Comparison of ENCODE assay signal across 13 mouse cellular contexts in the genomic region with DNA sequence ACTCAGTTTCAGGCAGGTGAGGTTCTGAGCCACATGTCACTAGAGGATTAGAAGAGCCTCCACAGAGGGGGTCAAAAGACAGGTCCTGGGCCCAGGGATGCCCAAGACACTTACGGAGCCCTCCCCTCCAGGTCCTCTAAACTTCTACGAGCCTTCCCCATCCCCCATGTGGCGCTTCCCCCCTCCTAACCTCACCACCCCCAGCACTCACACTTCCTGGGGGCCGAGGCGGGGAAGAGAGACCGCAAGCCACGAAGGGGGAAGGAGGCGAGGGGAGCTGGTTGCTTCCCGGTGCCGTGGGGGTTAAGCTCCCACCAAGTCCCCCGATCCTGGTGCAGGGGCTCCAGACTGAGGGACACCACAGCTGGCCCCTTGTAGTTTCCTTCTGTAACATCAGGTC. TPM values are rescaled to one million over a fixed set of nuclear protein-coding genes. Genes with fewer than 3 reads are reported as not detected.
DNase-seq lines count a peak whose midpoint lies in the region; ATAC-seq and TF ChIP-seq lines count a peak whose summit lies in the region.
"Had no signal": no experiment of that assay in that cellular context is flagged by ENCODE, and none has a peak within 500 bp of the region (broad histone marks: within the 10 kb centered on the region; RNA-seq: fewer than 3 reads in every experiment).

No protein-coding gene starts in this region.

- TF ChIP-seq EP300 in heart, adult 2 months (IDR thresholded peaks at IDR 0.05; ENCODE audit: insufficient read depth, low read depth, low read length): no peak
- no peak for TF ChIP-seq EP300 in ES-Bruce4 (IDR thresholded peaks at IDR 0.05; ENCODE audit: insufficient read depth, low read depth, low read length)

- no peak for ATAC-seq in stomach, embryonic 14.5 days (ENCODE audit: insufficient number of reproducible peaks, insufficient read depth, low FRiP score, low read depth)
- ATAC-seq in hindbrain, embryonic 11.5 days (ENCODE audit: low FRiP score): no peak
- ATAC-seq: forebrain, embryonic 14.5 days had no signal

- 67% methylated on average over 11 of the region's 11 CpGs for WGBS in heart, adult 2 months
- WGBS in limb, embryonic 10.5 days: 39% methylated on average over 11 of the region's 11 CpGs
- WGBS in stomach, embryonic 14.5 days: 29% methylated on average over 11 of the region's 11 CpGs
- 43% methylated on average over 10 of the region's 11 CpGs for WGBS in hindbrain, embryonic 11.5 days

- no peak overlapping the region for H3K9ac ChIP-seq in heart, adult 2 months (ENCODE audit: low read depth, low read length)
- H3K9ac ChIP-seq in ES-Bruce4 (ENCODE audit: low read depth, poor library complexity, severe bottlenecking): peak overlapping the region; percentile 16; the same call in 1 of the 2 replicates
- H3K9ac ChIP-seq in stomach, embryonic 14.5 days (replicated peaks; ENCODE audit: low read depth, low read length): no peak overlapping the region
- no peak overlapping the region for H3K9ac ChIP-seq in hindbrain, embryonic 11.5 days (ENCODE audit: low read depth, low read length)
- H3K9ac ChIP-seq: neural tube, embryonic 12.5 days had no signal

- no peaks in the 10 kb centered on the region for H3K27me3 ChIP-seq in heart, adult 2 months (ENCODE audit: control insufficient read depth, insufficient read depth, low read length)
- no peaks in the 10 kb centered on the region for H3K27me3 ChIP-seq in ES-Bruce4 (ENCODE audit: control insufficient read depth, insufficient read depth, low read length, poor library complexity, severe bottlenecking)
- peaks cover 28% of the 10 kb centered on the region for H3K27me3 ChIP-seq in limb, embryonic 10.5 days (ENCODE audit: low read depth, poor library complexity, severe bottlenecking)
- no peaks in the 10 kb centered on the region for H3K27me3 ChIP-seq in stomach, embryonic 14.5 days (ENCODE audit: control insufficient read depth, insufficient read depth, low read length)
- no peaks in the 10 kb centered on the region for H3K27me3 ChIP-seq in hindbrain, embryonic 11.5 days (ENCODE audit: control insufficient read depth, insufficient read depth, low read length)
- H3K27me3 ChIP-seq: heart, embryonic 13.5 days; neural tube, embryonic 12.5 days had no signal

- no peaks in the 10 kb centered on the region; the same call in 1 of the 2 replicates for H3K79me2 ChIP-seq in heart, adult 2 months (replicated peaks; ENCODE audit: control insufficient read depth, insufficient read depth, low read length)

- TF ChIP-seq CTCF in heart, adult 2 months (IDR thresholded peaks at IDR 0.05): no peak
- TF ChIP-seq CTCF in ES-Bruce4 (IDR thresholded peaks at IDR 0.05; ENCODE audit: low read depth, low read length): no peak

- H3K27ac ChIP-seq in heart, adult 2 months: no peak overlapping the region
- no peak overlapping the region for H3K27ac ChIP-seq in ES-Bruce4 (ENCODE audit: insufficient read depth, low read length)
- H3K27ac ChIP-seq in limb, embryonic 10.5 days: peak overlapping the region; percentile 54; the same call in 1 of the 2 replicates
- H3K27ac ChIP-seq in stomach, embryonic 14.5 days (ENCODE audit: low read length): peak overlapping the region; percentile 18; the same call in 1 of the 2 replicates
- no peak overlapping the region for H3K27ac ChIP-seq in hindbrain, embryonic 11.5 days (ENCODE audit: low read depth, low read length)
- H3K27ac ChIP-seq: heart, embryonic 13.5 days; neural tube, embryonic 12.5 days had no signal

- peak; percentile 92 for DNase-seq in heart, adult 11 months
- DNase-seq in heart, adult 2 months: no peak
- DNase-seq in limb, embryonic 10.5 days (ENCODE audit: low spot score): no peak
- no peak for DNase-seq in cerebellum, postnatal 36 days
- no peak for DNase-seq in hindbrain, embryonic 11.5 days (ENCODE audit: low spot score)
- no peak for DNase-seq in cerebellum, adult 9-11 months
- DNase-seq: kidney, adult 18-20 months; layer of hippocampus, postnatal 36 days had no signal

- H3K4me3 ChIP-seq in heart, adult 2 months: no peak overlapping the region
- H3K4me3 ChIP-seq in ES-Bruce4 (ENCODE audit: low read depth, low read length): no peak overlapping the region
- no peak overlapping the region for H3K4me3 ChIP-seq in limb, embryonic 10.5 days
- no peak overlapping the region for H3K4me3 ChIP-seq in stomach, embryonic 14.5 days (ENCODE audit: low read depth, low read length)
- no peak overlapping the region for H3K4me3 ChIP-seq in hindbrain, embryonic 11.5 days (ENCODE audit: low read depth, low read length)
- H3K4me3 ChIP-seq: heart, embryonic 13.5 days; neural tube, embryonic 12.5 days had no signal

- no peaks in the 10 kb centered on the region for H3K36me3 ChIP-seq in heart, adult 2 months (ENCODE audit: control insufficient read depth, insufficient read depth, low read length)
- no peaks in the 10 kb centered on the region; the same call in 1 of the 2 replicates for H3K36me3 ChIP-seq in ES-Bruce4 (ENCODE audit: control insufficient read depth, insufficient read depth, low read length, poor library complexity, severe bottlenecking)
- H3K36me3 ChIP-seq in limb, embryonic 10.5 days: no peaks in the 10 kb centered on the region
- no peaks in the 10 kb centered on the region; the same call in 1 of the 2 replicates for H3K36me3 ChIP-seq in stomach, embryonic 14.5 days (ENCODE audit: control insufficient read depth, insufficient read depth, low read length)
- H3K36me3 ChIP-seq in hindbrain, embryonic 11.5 days (ENCODE audit: control insufficient read depth, insufficient read depth, low read length): no peaks in the 10 kb centered on the region
- H3K36me3 ChIP-seq: neural tube, embryonic 12.5 days had no signal

- H3K4me2 ChIP-seq in stomach, embryonic 14.5 days (replicated peaks; ENCODE audit: low read depth, low read length): no peak overlapping the region
- no peak overlapping the region for H3K4me2 ChIP-seq in hindbrain, embryonic 11.5 days (replicated peaks; ENCODE audit: low read depth, low read length)
- H3K4me2 ChIP-seq: heart, embryonic 13.5 days; neural tube, embryonic 12.5 days had no signal

- TF ChIP-seq POLR2A in heart, adult 2 months (IDR thresholded peaks at IDR 0.05; ENCODE audit: insufficient read depth, low read depth, low read length): no peak
- TF ChIP-seq POLR2A in ES-Bruce4 (IDR thresholded peaks at IDR 0.05; ENCODE audit: insufficient read depth, low read length): no peak

- intact Hi-C loops in heart, adult 2 months (cut with DNase I): no loop called here

- peaks cover 10% of the 10 kb centered on the region for H3K4me1 ChIP-seq in heart, adult 2 months (ENCODE audit: control insufficient read depth, insufficient read depth, low read length)
- peaks cover 16% of the 10 kb centered on the region for H3K4me1 ChIP-seq in ES-Bruce4 (ENCODE audit: control insufficient read depth, insufficient read depth, low read length)
- peaks cover 58% of the 10 kb centered on the region for H3K4me1 ChIP-seq in limb, embryonic 10.5 days
- H3K4me1 ChIP-seq in stomach, embryonic 14.5 days (ENCODE audit: control insufficient read depth, insufficient read depth, low read length): peaks cover 33% of the 10 kb centered on the region
- H3K4me1 ChIP-seq in hindbrain, embryonic 11.5 days (replicated peaks; ENCODE audit: control insufficient read depth, insufficient read depth, low read length): no peaks in the 10 kb centered on the region

- no peaks in the 10 kb centered on the region for H3K9me3 ChIP-seq in ES-Bruce4 (replicated peaks; ENCODE audit: control insufficient read depth, insufficient read depth, low read length, poor library complexity, severe bottlenecking)
- H3K9me3 ChIP-seq in limb, embryonic 10.5 days (replicated peaks): no peaks in the 10 kb centered on the region
- H3K9me3 ChIP-seq in stomach, embryonic 14.5 days (ENCODE audit: control insufficient read depth, low read depth, low read length): no peaks in the 10 kb centered on the region
- H3K9me3 ChIP-seq in hindbrain, embryonic 11.5 days (ENCODE audit: control insufficient read depth, low read length): no peaks in the 10 kb centered on the region
- H3K9me3 ChIP-seq: heart, embryonic 13.5 days; neural tube, embryonic 12.5 days had no signal

RNA-seq across cellular contexts. Expression of a gene that starts 9.1 kb away (rescaled TPM):
- total RNA-seq in heart, adult 2 months (2021): 10 to 100 TPM; 20.5 to 23.4 TPM
- 21.5 and 21.9 TPM in 2 replicates for polyA plus RNA-seq in heart, adult 2 months (2012; rRNA removed)
- 35.1 and 35.7 TPM in 2 replicates for polyA plus RNA-seq in ES-Bruce4 (2011; ENCODE audit: insufficient read depth, insufficient read length, low read depth, missing spikeins)
- polyA plus RNA-seq in limb, embryonic 10.5 days (2016; fragmentation: Nextera tagmentation; extraction: Ambion mirVana): 0.38 and 0.49 TPM in 2 replicates
- 4.5 and 5.7 TPM in 2 replicates for polyA plus RNA-seq in stomach, embryonic 14.5 days (2014; fragmentation: Nextera tagmentation; extraction: Ambion mirVana)
- polyA plus RNA-seq in hindbrain, embryonic 11.5 days (2014; fragmentation: Nextera tagmentation; extraction: Ambion mirVana): 0.47 and 1.2 TPM in 2 replicates

RNA-seq across cellular contexts. Expression of a gene that starts 17.1 kb away (rescaled TPM):
- total RNA-seq in heart, adult 2 months (2021): not detected
- polyA plus RNA-seq in heart, adult 2 months (2012; rRNA removed): 2.1 and 5.4 TPM in 2 replicates
- polyA plus RNA-seq in ES-Bruce4 (2011; ENCODE audit: insufficient read depth, insufficient read length, low read depth, missing spikeins): not detected in 2 replicates
- 0.26 TPM in 1 of 2 replicates, not detected in the other for polyA plus RNA-seq in limb, embryonic 10.5 days (2016; fragmentation: Nextera tagmentation; extraction: Ambion mirVana)
- 0.55 TPM in 1 of 2 replicates, not detected in the other for polyA plus RNA-seq in stomach, embryonic 14.5 days (2014; fragmentation: Nextera tagmentation; extraction: Ambion mirVana)
- polyA plus RNA-seq in hindbrain, embryonic 11.5 days (2014; fragmentation: Nextera tagmentation; extraction: Ambion mirVana): 0.22 and 0.95 TPM in 2 replicates
- polyA plus RNA-seq: forebrain, embryonic 14.5 days; heart, embryonic 13.5 days had no signal

RNA-seq across cellular contexts. Expression of a gene that starts 20.4 kb away (rescaled TPM):
- not detected for total RNA-seq in heart, adult 2 months (2021)
- 0.18 and 0.23 TPM in 2 replicates for polyA plus RNA-seq in heart, adult 2 months (2012; rRNA removed)
- polyA plus RNA-seq in ES-Bruce4 (2011; ENCODE audit: insufficient read depth, insufficient read length, low read depth, missing spikeins): not detected in 2 replicates
- 0.25 and 0.30 TPM in 2 replicates for polyA plus RNA-seq in limb, embryonic 10.5 days (2016; fragmentation: Nextera tagmentation; extraction: Ambion mirVana)
- polyA plus RNA-seq in stomach, embryonic 14.5 days (2014; fragmentation: Nextera tagmentation; extraction: Ambion mirVana): 0.11 and 0.55 TPM in 2 replicates
- 0.28 and 0.63 TPM in 2 replicates for polyA plus RNA-seq in hindbrain, embryonic 11.5 days (2014; fragmentation: Nextera tagmentation; extraction: Ambion mirVana)
- total RNA-seq: layer of hippocampus, postnatal 36 days had no signal

RNA-seq across cellular contexts. Expression of a gene that starts 23.7 kb away (rescaled TPM):
- total RNA-seq in heart, adult 2 months (2021): not detected
- 0.09 and 0.35 TPM in 2 replicates for polyA plus RNA-seq in heart, adult 2 months (2012; rRNA removed)
- polyA plus RNA-seq in ES-Bruce4 (2011; ENCODE audit: insufficient read depth, insufficient read length, low read depth, missing spikeins): 0.25 and 0.29 TPM in 2 replicates
- polyA plus RNA-seq in limb, embryonic 10.5 days (2016; fragmentation: Nextera tagmentation; extraction: Ambion mirVana): 0.24 TPM in 1 of 2 replicates, not detected in the other
- 0.18 and 0.42 TPM in 2 replicates for polyA plus RNA-seq in stomach, embryonic 14.5 days (2014; fragmentation: Nextera tagmentation; extraction: Ambion mirVana)
- polyA plus RNA-seq in hindbrain, embryonic 11.5 days (2014; fragmentation: Nextera tagmentation; extraction: Ambion mirVana): 0.14 and 0.27 TPM in 2 replicates
- polyA plus RNA-seq: heart, embryonic 13.5 days had no signal

RNA-seq across cellular contexts. Expression of a gene that starts 26.2 kb away (rescaled TPM):
- 10 to 100 TPM; 56.1 to 59.7 TPM for total RNA-seq in heart, adult 2 months (2021)
- 81.3 and 89.8 TPM in 2 replicates for polyA plus RNA-seq in heart, adult 2 months (2012; rRNA removed)
- polyA plus RNA-seq in ES-Bruce4 (2011; ENCODE audit: insufficient read depth, insufficient read length, low read depth, missing spikeins): 16.5 and 25.1 TPM in 2 replicates
- 22.2 and 26.1 TPM in 2 replicates for polyA plus RNA-seq in limb, embryonic 10.5 days (2016; fragmentation: Nextera tagmentation; extraction: Ambion mirVana)
- polyA plus RNA-seq in stomach, embryonic 14.5 days (2014; fragmentation: Nextera tagmentation; extraction: Ambion mirVana): 22.3 and 24.5 TPM in 2 replicates
- 26.2 and 26.5 TPM in 2 replicates for polyA plus RNA-seq in hindbrain, embryonic 11.5 days (2014; fragmentation: Nextera tagmentation; extraction: Ambion mirVana)

Comparison
In these comparisons a context has a peak if more than half of its experiments do, and no peak if none do; other contexts are left out.
1. H3K27ac ChIP-seq: peak in limb, embryonic 10.5 days (single experiment) and stomach, embryonic 14.5 days (single experiment); none in heart, adult 2 months (single experiment), ES-Bruce4 (single experiment) and hindbrain, embryonic 11.5 days (single experiment).